Mouse (Mus musculus): ENCODE data around the gene Cd52. TPM values are rescaled to one million over a fixed set of nuclear protein-coding genes. Genes with fewer than 3 reads are reported as not detected.
"Not testable (repeated sequence)": the region's sequence is repeated elsewhere in the genome, so short reads cannot be mapped to it uniquely, and the experiment has no call there.

Gene Cd52
- 4.5 and 5.1 TPM in 2 replicates for polyA plus RNA-seq (2014; fragmentation: Nextera tagmentation; extraction: Ambion mirVana)

- Histone ChIP-seq H3K36me3 (ENCODE audit: control insufficient read depth, insufficient read depth, low read length) (no peaks in the 10 kb centered on the region), H3K27me3 (ENCODE audit: control insufficient read depth, insufficient read depth, low read length) (no peaks in the 10 kb centered on the region), H3K27ac (ENCODE audit: low read depth, low read length) (no peak within 1 kb of the TSS), H3K9me3 (ENCODE audit: control insufficient read depth, low read length) (no peaks in the 10 kb centered on the region), H3K9ac (ENCODE audit: low read depth, low read length) (no peak within 1 kb of the TSS), H3K4me3 (ENCODE audit: low read depth, low read length) (no peak within 1 kb of the TSS), H3K4me1 (replicated peaks; ENCODE audit: control insufficient read depth, insufficient read depth, low read length) (no peaks in the 10 kb centered on the region), H3K4me2 (replicated peaks; ENCODE audit: low read depth, low read length) (no peak within 1 kb of the TSS)
- DNase-seq (ENCODE audit: low spot score), result no peak
- WGBS, result 43% methylated on average over 3 of the region's 3 CpGs
- no peak for ATAC-seq (ENCODE audit: low FRiP score)
Measured at GRCm38 (mm10) chr4:134094923-134095547, at the start of gene Cd52. Gene Cd52, minus strand, starts transcription at chr4:134095082.

GRCm38 (mm10) chr4:134144297-134144696, 49.4 kb upstream of the Cd52 start:
- H3K9ac ChIP-seq (ENCODE audit: low read depth, low read length); DNase-seq (ENCODE audit: low spot score); H3K9me3 ChIP-seq (ENCODE audit: control insufficient read depth, low read length); H3K4me3 ChIP-seq (ENCODE audit: low read depth, low read length); H3K27ac ChIP-seq (ENCODE audit: low read depth, low read length); H3K36me3 ChIP-seq (ENCODE audit: control insufficient read depth, insufficient read depth, low read length); H3K4me2 ChIP-seq (replicated peaks; ENCODE audit: low read depth, low read length); ATAC-seq (ENCODE audit: low FRiP score); H3K27me3 ChIP-seq (ENCODE audit: control insufficient read depth, insufficient read depth, low read length); H3K4me1 ChIP-seq (replicated peaks; ENCODE audit: control insufficient read depth, insufficient read depth, low read length): not testable (repeated sequence)
- 97% methylated on average over 5 of the region's 5 CpGs for WGBS

GRCm38 (mm10) chr4:134138857-134139256, 44.0 kb upstream of the Cd52 start:
- no peak overlapping the region for H3K4me3 ChIP-seq (ENCODE audit: low read depth, low read length)
- H3K27ac ChIP-seq (ENCODE audit: low read depth, low read length), result no peak overlapping the region
- H3K4me1 ChIP-seq (replicated peaks; ENCODE audit: control insufficient read depth, insufficient read depth, low read length), result no peaks in the 10 kb centered on the region
- WGBS, result 85% methylated on average over 2 of the region's 2 CpGs
- no peak overlapping the region for H3K9ac ChIP-seq (ENCODE audit: low read depth, low read length)
- H3K36me3 ChIP-seq (ENCODE audit: control insufficient read depth, insufficient read depth, low read length), result 0 out of 2 replicates have a peak, but pooled peaks cover 3% of the 10 kb centered on the region
- no peak for DNase-seq (ENCODE audit: low spot score)
- H3K27me3 ChIP-seq (ENCODE audit: control insufficient read depth, insufficient read depth, low read length), result no peaks in the 10 kb centered on the region
- ATAC-seq (ENCODE audit: low FRiP score), result no peak
- no peak overlapping the region for H3K4me2 ChIP-seq (replicated peaks; ENCODE audit: low read depth, low read length)
- H3K9me3 ChIP-seq (ENCODE audit: control insufficient read depth, low read length), result no peaks in the 10 kb centered on the region

- H3K27me3 ChIP-seq (ENCODE audit: control insufficient read depth, insufficient read depth, low read length), result no peaks in the 10 kb centered on the region
- no peak overlapping the region for H3K4me3 ChIP-seq (ENCODE audit: low read depth, low read length)
- ATAC-seq (ENCODE audit: low FRiP score) (no peak), DNase-seq (ENCODE audit: low spot score) (no peak)
- no peak overlapping the region for H3K4me2 ChIP-seq (replicated peaks; ENCODE audit: low read depth, low read length)
- H3K27ac ChIP-seq (ENCODE audit: low read depth, low read length), result no peak overlapping the region
- H3K36me3 ChIP-seq (ENCODE audit: control insufficient read depth, insufficient read depth, low read length), result 0 out of 2 replicates have a peak, but pooled peaks cover 3% of the 10 kb centered on the region
- H3K9ac ChIP-seq (ENCODE audit: low read depth, low read length), result no peak overlapping the region
- WGBS, result 66% methylated on average over 3 of the region's 3 CpGs
- H3K9me3 ChIP-seq (ENCODE audit: control insufficient read depth, low read length), result no peaks in the 10 kb centered on the region
- H3K4me1 ChIP-seq (replicated peaks; ENCODE audit: control insufficient read depth, insufficient read depth, low read length), result no peaks in the 10 kb centered on the region
Measured at GRCm38 (mm10) chr4:134136280-134136926, 41.5 kb upstream of the Cd52 start.

- Histone ChIP-seq H3K9ac (ENCODE audit: low read depth, low read length) (no peak overlapping the region), H3K27me3 (ENCODE audit: control insufficient read depth, insufficient read depth, low read length) (no peaks in the 10 kb centered on the region), H3K9me3 (ENCODE audit: control insufficient read depth, low read length) (no peaks in the 10 kb centered on the region), H3K4me1 (replicated peaks; ENCODE audit: control insufficient read depth, insufficient read depth, low read length) (no peaks in the 10 kb centered on the region; the same call in 1 of the 2 replicates), H3K27ac (ENCODE audit: low read depth, low read length) (no peak overlapping the region), H3K4me2 (replicated peaks; ENCODE audit: low read depth, low read length) (no peak overlapping the region), H3K36me3 (ENCODE audit: control insufficient read depth, insufficient read depth, low read length) (0 out of 2 replicates have a peak, but pooled peaks cover 3% of the 10 kb centered on the region), H3K4me3 (ENCODE audit: low read depth, low read length) (no peak overlapping the region)
- WGBS, result 86% methylated on average over 8 of the region's 8 CpGs
- no peak for ATAC-seq (ENCODE audit: low FRiP score)
- no peak for DNase-seq (ENCODE audit: low spot score)
Measured at GRCm38 (mm10) chr4:134132519-134133095, 37.7 kb upstream of the Cd52 start.

- Histone ChIP-seq H3K9me3 (ENCODE audit: control insufficient read depth, low read length) (no peaks in the 10 kb centered on the region), H3K36me3 (ENCODE audit: control insufficient read depth, insufficient read depth, low read length) (0 out of 2 replicates have a peak, but pooled peaks cover 3% of the 10 kb centered on the region), H3K9ac (ENCODE audit: low read depth, low read length) (no peak overlapping the region), H3K4me2 (replicated peaks; ENCODE audit: low read depth, low read length) (no peak overlapping the region), H3K4me1 (replicated peaks; ENCODE audit: control insufficient read depth, insufficient read depth, low read length) (no peaks in the 10 kb centered on the region; the same call in none of the 2 replicates), H3K27ac (ENCODE audit: low read depth, low read length) (no peak overlapping the region), H3K4me3 (ENCODE audit: low read depth, low read length) (no peak overlapping the region), H3K27me3 (ENCODE audit: control insufficient read depth, insufficient read depth, low read length) (no peaks in the 10 kb centered on the region)
- WGBS, result 90% methylated on average over 3 of the region's 3 CpGs
- ATAC-seq (ENCODE audit: low FRiP score) (no peak), DNase-seq (ENCODE audit: low spot score) (no peak)
Measured at GRCm38 (mm10) chr4:134132117-134132516, 37.2 kb upstream of the Cd52 start.

GRCm38 (mm10) chr4:134129482-134129881, 34.6 kb upstream of the Cd52 start:
- Histone ChIP-seq H3K27me3 (ENCODE audit: control insufficient read depth, insufficient read depth, low read length) (no peaks in the 10 kb centered on the region), H3K27ac (ENCODE audit: low read depth, low read length) (no peak overlapping the region), H3K36me3 (ENCODE audit: control insufficient read depth, insufficient read depth, low read length) (no peaks in the 10 kb centered on the region), H3K4me2 (replicated peaks; ENCODE audit: low read depth, low read length) (peak overlapping the region; percentile 59; the same call in 1 of the 2 replicates), H3K4me1 (replicated peaks; ENCODE audit: control insufficient read depth, insufficient read depth, low read length) (no peaks in the 10 kb centered on the region; the same call in none of the 2 replicates), H3K9ac (ENCODE audit: low read depth, low read length) (no peak overlapping the region), H3K9me3 (ENCODE audit: control insufficient read depth, low read length) (no peaks in the 10 kb centered on the region), H3K4me3 (ENCODE audit: low read depth, low read length) (no peak overlapping the region)
- 46% methylated on average over 6 of the region's 6 CpGs for WGBS
- DNase-seq (ENCODE audit: low spot score) (no peak), ATAC-seq (ENCODE audit: low FRiP score) (no peak)

- ATAC-seq (ENCODE audit: low FRiP score), result peak; percentile 71
- H3K9me3 ChIP-seq (ENCODE audit: control insufficient read depth, low read length), result no peaks in the 10 kb centered on the region
- peak overlapping the region; percentile 31 for H3K27ac ChIP-seq (ENCODE audit: low read depth, low read length)
- no peak for DNase-seq (ENCODE audit: low spot score)
- H3K4me1 ChIP-seq (replicated peaks; ENCODE audit: control insufficient read depth, insufficient read depth, low read length), result no peaks in the 10 kb centered on the region; the same call in none of the 2 replicates
- no peaks in the 10 kb centered on the region for H3K27me3 ChIP-seq (ENCODE audit: control insufficient read depth, insufficient read depth, low read length)
- no peaks in the 10 kb centered on the region for H3K36me3 ChIP-seq (ENCODE audit: control insufficient read depth, insufficient read depth, low read length)
- H3K4me2 ChIP-seq (replicated peaks; ENCODE audit: low read depth, low read length), result peak overlapping the region; percentile 59
- 3% methylated on average over 14 of the region's 14 CpGs for WGBS
- peak overlapping the region; percentile 69 for H3K4me3 ChIP-seq (ENCODE audit: low read depth, low read length)
- peak overlapping the region; percentile 83 for H3K9ac ChIP-seq (ENCODE audit: low read depth, low read length)
Measured at GRCm38 (mm10) chr4:134128983-134129362, 34.1 kb upstream of the Cd52 start.

Measured in hindbrain, embryonic 11.5 days (tissue).